8 mouse cellular contexts compared by ENCODE assay signal in the genomic region with DNA sequence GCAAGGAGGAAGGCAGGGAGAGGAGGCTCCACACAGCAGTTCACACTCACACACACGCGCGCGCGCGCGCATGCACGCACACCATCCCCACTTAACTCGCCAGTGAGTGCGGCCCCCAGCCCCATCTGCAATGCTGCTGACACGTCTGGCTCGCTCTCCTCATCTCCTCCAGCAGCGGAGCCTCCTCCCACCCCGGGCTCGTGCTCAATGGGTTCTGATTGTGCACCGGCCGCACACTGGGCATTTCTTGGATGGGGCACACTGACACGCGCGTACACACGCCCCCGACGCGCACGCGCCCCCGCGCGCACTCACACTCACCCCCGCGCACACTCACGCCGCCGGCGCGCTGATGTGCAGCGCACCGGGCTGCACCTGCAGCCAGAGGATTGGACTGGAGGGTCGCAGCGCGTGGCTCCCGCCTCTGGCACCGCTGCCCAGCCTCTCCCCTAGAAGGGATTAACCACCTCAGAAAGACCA. TPM values are rescaled to one million over a fixed set of nuclear protein-coding genes. Genes with fewer than 3 reads are reported as not detected.
DNase-seq lines count a peak whose midpoint lies in the region; ATAC-seq lines count a peak whose summit lies in the region.

No protein-coding gene starts in this region.

- no peak overlapping the region for H3K9ac ChIP-seq in heart, embryonic 16.5 days (ENCODE audit: low read length)

- peak overlapping the region; percentile 82 for H3K4me2 ChIP-seq in heart, embryonic 16.5 days (ENCODE audit: low read depth, low read length)

- no peaks in the 10 kb centered on the region for H3K9me3 ChIP-seq in heart, embryonic 16.5 days (replicated peaks; ENCODE audit: control insufficient read depth, low read length)

- no peak for DNase-seq in heart, postnatal 14 days
- peak; percentile 77 for DNase-seq in brain, embryonic 18.5 days (ENCODE audit: low read depth, low spot score)
- DNase-seq in frontal cortex, adult 2 months (ENCODE audit: extremely low spot score in 1 of 2, low spot score in 1 of 2): peak; percentile 66 to 78
- peak; percentile 71 to 84 for DNase-seq in left cerebral cortex, adult 18-20 months (ENCODE audit: low spot score in 2 of 2)
- peak; percentile 47 for DNase-seq in neural tube, embryonic 10.5 days (ENCODE audit: extremely low spot score, low spot score)
- DNase-seq in spleen, adult 12 weeks (ENCODE audit: low spot score): no peak
- DNase-seq in adrenal gland, postnatal 4 days (ENCODE audit: low spot score in 2 of 2): no peak

- H3K4me1 ChIP-seq in heart, embryonic 16.5 days (ENCODE audit: control insufficient read depth, insufficient read depth, low read length): peaks cover 8% of the 10 kb centered on the region; the same call in 1 of the 2 replicates

- intact Hi-C loops in heart, postnatal 14 days (cut with DNase I): no loop called here

- H3K36me3 ChIP-seq in heart, embryonic 16.5 days (ENCODE audit: control insufficient read depth, insufficient read depth): no peaks in the 10 kb centered on the region

- no peak for ATAC-seq in heart, embryonic 16.5 days (replicated peaks; ENCODE audit: extremely low read depth, insufficient read depth, low FRiP score)

- peaks cover 41% of the 10 kb centered on the region for H3K27me3 ChIP-seq in heart, embryonic 16.5 days (ENCODE audit: control insufficient read depth, insufficient read depth, low read length)

- H3K27ac ChIP-seq in heart, embryonic 16.5 days (ENCODE audit: low read length): no peak overlapping the region

- peak overlapping the region; percentile 49 for H3K4me3 ChIP-seq in heart, embryonic 16.5 days (ENCODE audit: low read length)

- WGBS in heart, embryonic 16.5 days: under 1% methylated on average over 43 of the region's 43 CpGs

RNA-seq across cellular contexts. Expression of gene Grin2b, which starts 1.1 kb away (rescaled TPM):
- polyA plus RNA-seq in heart, embryonic 16.5 days (2015; fragmentation: Nextera tagmentation; extraction: Ambion mirVana): under 0.01 TPM in 1 of 2 replicates, not detected in the other
- under 1 TPM in 1 of 2 experiments, not detected in 1; 0.02 TPM for total RNA-seq in heart, postnatal 14 days (2021)
- polyA plus RNA-seq in frontal cortex, adult 2 months (2012; rRNA removed): 40.1 and 44.3 TPM in 2 replicates
- 100 to 1,000 TPM; 228 TPM for total RNA-seq in left cerebral cortex, adult 18-20 months (2021)
- total RNA-seq in adrenal gland, postnatal 4 days (2021): 1 to 10 TPM in 1 of 2 experiments, under 1 TPM in 1; 0.25 to 2.3 TPM

Comparison
In these comparisons a context has a peak if more than half of its experiments do, and no peak if none do; other contexts are left out.
1. DNase-seq: peak in brain, embryonic 18.5 days (single experiment), frontal cortex, adult 2 months (2 of 2), left cerebral cortex, adult 18-20 months (2 of 2) and neural tube, embryonic 10.5 days (single experiment); none in heart, postnatal 14 days (0 of 2), spleen, adult 12 weeks (single experiment) and adrenal gland, postnatal 4 days (0 of 2).
2. RNA of gene Grin2b, which starts 1.1 kb away (total RNA-seq): 228 TPM in left cerebral cortex, adult 18-20 months; 0.25 to 2.3 TPM in adrenal gland, postnatal 4 days and 0.02 TPM in heart, postnatal 14 days; every median in the first group is over 10 times any median in the second.